Mouse (Mus musculus) G1E (cell line): ENCODE data around the gene Zfp106.

Source experiments
- CTCF ChIP-seq: IDR thresholded peaks from 2 replicates; pipeline ENCODE4 v1.5.1; 2012; ENCODE audit warnings: low read depth, low read length, inconsistent platforms, mixed read lengths
- GATA2 ChIP-seq: IDR thresholded peaks from 2 replicates; pipeline ENCODE4 v1.6.1; 2012; ENCODE audit warnings: low read depth, low read length, inconsistent platforms, borderline replicate concordance

DNA sequence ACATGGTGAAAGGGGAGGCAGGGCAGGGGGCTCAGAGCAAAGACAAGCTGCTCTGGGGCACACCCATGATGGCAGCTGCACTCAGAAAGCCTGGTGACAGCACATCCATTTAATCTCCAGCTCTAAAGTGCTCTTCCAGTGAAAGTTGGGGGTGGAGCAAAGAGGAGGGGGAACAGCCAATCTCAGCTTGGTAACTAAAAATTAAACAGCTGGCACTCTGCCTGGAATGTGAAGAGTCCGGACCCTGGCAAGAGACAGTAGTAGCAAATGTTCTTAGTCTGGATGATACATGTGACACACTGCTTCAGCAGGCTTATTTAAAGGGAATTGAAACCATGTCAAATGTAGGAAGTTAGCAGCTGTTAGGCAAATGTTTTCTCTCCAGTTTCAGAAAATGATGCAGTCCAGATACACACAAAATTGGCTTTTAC is 23.9 kb downstream of the Zfp106 start:
- TF ChIP-seq CTCF (no peak), GATA2 (no peak)
